Mouse (Mus musculus) embryo, embryonic 10 days (tissue): ENCODE data around the gene Klhl26.

Experiments
- DNase-seq: peaks from one replicate; pipeline ENCODE4 v3.0.0-alpha.2; 2015; ENCODE audit warnings: low spot score

Klhl26 gene

DNA sequence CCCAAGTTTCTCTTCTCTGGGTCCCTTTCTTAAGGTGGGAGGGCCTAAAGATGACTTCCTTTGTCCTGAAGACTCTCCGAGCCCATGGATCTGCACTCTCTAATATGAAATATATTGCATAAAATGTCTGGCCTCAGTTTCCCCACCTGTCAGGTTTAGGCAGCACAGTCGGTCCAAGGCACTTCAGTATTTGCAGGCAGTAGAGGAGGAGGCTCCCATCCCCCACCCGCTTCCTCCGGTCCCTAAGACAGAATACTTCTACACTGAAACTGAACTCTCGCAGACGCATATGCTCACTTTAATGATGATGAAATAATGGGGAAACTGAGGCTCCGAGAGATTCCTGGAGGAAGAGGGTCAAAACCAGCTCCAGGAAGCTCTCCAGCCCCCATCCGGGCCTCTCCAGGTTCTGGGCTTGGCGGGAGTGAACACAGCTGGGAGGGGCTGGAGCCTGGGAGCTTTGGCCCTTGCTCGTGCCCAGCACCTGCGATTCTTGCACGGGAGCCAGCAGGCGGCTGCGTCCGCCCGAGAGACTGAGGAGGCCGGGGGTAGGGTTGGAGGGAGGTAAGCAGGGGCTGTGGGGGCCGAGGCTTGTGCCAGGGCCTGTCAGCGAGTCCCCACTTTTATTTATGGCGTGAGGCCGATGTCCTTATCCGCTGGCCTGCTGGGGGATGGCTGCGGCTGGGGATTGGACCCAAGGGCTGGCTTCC is 25.2 kb upstream of the Klhl26 start:
- DNase-seq = no peak

DNA sequence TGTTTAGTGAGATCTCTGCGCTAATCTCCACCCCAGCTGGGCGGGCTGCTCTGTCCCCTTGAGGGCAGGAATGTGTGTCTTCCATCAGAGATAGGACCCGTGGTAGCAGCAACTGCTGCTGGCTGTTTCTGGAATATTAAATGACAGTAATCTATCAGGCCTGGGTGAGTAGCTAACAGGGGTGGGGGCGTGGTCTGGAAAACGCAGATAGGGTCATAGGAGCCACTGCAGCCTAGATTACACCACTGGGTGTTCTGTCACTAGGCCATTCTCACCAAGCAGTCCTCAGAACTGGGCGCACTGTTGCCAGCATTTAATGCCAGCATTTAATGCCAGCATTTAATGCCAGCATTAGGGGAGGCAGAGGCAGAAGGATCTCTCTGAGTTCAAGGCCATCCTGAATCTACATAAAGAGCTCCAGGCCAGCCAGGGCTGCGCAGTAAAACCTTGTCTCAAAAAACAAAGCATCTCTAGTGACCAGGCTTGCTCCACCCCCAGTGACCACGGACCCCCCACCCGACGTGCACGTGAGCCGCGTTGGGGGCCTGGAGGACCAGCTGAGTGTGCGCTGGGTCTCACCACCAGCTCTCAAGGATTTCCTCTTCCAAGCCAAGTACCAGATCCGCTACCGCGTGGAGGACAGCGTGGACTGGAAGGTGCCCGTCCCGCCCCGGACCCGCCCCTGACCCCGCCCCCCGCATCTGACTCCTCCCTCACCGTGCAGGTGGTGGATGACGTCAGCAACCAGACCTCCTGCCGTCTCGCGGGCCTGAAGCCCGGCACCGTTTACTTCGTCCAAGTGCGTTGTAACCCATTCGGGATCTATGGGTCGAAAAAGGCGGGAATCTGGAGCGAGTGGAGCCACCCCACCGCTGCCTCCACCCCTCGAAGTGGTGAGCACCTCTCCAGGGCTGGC is 23.9 kb upstream of the Klhl26 start:
- DNase-seq = no peak

DNA sequence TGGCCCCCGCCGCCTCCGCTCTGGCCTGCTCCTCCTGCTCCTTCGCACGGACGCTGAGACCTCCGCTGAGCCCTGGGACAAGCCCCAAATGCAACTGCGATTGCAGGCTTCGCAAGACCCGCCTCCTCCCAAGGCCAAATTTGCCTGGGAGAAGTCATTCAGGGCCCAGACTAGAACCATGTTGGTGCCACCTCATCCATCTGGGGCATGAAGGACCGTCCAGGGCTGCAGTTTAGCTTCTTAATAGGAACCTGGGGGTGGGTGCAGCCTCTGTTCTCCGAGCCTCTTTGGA is 18.9 kb upstream of the Klhl26 start:
- no peak for DNase-seq

DNA sequence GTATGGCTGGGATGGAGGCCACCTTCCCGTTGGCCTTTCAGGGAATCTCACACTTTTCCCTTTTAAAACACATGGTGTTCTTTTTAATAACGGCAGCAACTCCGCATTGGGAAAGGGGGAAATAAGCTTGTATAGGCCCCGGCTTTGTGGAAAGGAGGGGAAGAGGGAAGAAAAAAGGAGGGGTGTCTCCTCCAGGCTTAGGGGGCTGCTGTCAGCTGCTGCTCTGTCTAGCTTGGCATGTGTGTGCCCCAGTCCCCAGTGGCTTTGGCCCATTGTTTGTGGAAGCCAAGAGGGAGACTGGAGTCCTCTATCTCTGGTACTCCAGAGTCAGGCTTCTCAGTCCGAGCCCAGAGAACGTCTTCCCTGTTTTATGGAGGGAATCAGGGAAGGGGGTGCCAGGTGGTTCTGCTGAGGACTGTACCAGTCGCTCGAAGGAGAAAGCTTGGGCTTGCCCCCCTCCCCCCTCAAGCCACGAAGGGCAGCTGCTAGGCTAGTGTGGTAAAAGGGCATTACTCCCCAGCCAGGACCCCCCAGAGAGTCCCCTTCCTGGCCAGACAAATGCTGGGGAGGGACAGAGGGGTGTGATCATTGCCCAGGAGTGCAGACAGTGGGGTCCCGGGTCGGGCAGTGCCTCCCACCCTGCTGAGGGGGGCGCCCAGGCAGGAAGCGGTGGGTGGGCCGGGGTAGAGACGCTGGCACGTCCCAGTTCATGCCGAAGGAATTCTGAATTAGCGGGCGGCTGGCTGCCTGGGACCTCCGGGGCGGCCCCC is 18.4 kb upstream of the Klhl26 start:
- DNase-seq = no peak

DNA sequence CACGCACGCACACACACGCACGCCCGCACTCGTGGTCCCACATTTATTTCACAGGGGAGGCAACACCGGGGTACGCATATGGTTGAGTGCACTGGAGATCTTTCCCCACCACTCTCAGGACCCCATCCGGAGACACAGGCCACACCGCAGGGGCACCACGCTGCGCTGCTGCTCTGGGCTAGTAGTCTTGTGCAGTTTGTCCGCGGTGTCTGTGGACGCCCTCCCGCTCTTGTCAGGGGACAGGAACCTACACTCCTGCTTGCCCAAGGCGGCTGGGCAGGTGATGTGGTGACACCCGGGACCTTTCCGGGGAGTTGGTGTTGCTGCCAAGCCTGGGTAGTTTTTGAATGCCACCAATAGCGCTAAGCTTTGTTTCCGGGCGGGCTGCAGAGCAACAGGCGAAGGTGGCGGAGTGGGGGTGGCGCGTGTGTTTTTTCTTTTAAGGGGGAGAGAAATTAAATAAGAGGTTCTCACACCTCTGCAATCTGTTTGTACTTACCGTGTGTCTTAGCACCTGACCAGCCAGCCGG is 17.7 kb upstream of the Klhl26 start:
- no peak for DNase-seq

DNA sequence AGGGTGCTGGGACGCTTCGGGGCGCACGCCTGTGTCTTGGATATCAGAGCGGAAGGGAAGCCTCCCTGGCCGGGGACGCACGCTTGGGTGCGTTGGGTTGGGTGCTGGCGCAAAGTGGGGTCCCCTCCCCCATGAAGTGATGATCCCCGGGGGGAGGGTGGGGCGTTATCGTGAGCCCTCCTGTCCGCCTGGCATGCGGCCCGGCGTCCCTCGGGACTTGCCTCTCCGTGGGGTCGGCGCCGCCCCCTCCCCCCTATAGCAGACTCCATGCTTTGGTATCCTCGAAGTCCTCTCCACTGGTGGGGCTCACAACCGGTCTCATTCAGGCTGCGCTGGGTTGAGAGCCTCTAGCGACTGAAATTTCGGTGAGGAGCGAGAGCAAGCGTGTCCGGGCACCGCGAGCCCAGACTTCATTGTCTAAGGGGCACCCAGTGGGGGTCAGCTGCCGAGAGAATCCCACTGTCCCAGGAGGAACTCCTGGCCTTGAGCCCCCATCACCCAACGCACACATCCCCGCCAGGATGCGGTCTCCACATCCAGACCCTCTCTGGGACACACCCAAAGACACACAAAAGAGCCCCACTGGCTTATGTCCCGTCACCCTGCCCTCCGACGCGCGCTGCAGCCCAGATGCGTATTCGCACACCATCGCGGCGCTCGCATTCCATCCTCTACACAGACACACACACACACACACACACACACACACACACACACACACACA is 17.1 kb upstream of the Klhl26 start:
- no peak for DNase-seq

DNA sequence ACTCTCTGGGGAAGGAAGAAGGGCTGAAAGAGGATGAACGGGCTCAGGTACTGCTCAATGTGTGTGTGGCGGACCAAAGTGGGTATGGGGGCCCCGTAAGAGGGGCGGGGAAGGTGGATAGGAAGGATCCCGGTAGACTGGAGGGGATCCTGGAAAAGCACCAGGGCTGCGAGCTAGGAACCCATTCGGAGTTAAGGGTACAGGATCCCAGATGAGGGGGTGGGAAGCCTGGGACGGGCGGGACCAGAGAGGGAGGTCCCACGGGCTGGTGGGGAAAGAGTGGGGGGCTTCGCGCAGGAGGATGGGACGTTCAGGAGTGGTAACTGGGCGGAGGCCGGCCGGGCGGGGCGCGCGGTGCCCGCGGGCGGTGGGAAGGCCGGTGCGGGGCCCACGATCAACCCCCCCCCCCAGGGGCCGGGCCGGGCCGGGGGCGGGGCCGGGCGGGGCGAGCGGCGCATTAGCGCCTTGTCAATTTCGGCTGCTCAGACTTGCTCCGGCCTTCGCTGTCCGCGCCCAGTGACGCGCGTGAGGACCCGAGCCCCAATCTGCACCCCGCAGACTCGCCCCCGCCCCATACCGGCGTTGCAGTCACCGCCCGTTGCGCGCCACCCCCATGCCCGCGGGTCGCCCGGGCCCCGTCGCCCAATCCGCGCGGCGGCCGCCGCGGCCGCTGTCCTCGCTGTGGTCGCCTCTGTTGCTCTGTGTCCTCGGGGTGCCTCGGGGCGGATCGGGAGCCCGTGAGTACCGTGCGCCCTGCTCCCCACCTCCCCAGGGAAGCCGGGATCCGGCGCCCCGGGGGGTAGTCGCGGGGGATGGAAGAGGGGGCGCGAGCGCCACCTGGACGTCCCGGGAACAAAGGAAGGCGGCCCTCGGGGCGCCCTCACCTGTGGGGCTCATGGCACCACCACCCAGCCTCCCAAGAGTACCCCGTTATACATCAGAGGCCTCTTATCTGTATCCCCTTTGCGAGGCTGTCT is 16.2 kb upstream of the Klhl26 start, which contains the start of gene Crlf1:
Gene Crlf1, plus strand, starts transcription at position 495 of the 977 bp plus-strand sequence.
- no peak for DNase-seq

DNA sequence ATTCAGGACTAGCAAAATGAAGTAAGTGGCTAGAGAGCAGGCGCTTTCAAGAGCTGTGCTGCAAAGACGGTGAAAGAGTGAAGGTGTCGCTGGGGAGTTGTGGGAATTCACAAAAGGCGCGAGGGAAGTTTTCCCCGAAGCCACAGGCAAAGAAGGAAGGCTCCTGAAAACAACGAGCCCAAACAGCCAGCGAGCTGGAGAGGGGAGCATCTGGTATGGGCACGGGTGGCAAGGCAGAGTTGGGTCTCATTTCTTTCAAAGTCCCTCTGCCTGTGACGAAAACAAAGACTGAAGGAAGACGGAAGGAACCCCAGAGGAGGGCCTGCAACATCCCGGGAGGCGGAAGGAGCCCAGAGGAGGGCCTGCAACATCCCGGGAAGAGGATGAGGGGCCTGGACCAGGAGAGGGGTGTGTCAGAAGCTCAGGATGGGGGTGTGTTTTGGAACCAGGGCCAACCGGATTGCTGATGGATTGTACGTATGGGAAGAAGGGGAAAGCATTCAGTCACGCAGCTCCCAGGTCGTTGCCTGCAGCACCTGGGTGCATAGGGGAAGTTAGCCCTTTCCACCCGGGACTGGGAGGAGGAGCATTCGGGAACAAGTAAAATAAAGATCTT is 14.2 kb upstream of the Klhl26 start:
- DNase-seq = no peak

DNA sequence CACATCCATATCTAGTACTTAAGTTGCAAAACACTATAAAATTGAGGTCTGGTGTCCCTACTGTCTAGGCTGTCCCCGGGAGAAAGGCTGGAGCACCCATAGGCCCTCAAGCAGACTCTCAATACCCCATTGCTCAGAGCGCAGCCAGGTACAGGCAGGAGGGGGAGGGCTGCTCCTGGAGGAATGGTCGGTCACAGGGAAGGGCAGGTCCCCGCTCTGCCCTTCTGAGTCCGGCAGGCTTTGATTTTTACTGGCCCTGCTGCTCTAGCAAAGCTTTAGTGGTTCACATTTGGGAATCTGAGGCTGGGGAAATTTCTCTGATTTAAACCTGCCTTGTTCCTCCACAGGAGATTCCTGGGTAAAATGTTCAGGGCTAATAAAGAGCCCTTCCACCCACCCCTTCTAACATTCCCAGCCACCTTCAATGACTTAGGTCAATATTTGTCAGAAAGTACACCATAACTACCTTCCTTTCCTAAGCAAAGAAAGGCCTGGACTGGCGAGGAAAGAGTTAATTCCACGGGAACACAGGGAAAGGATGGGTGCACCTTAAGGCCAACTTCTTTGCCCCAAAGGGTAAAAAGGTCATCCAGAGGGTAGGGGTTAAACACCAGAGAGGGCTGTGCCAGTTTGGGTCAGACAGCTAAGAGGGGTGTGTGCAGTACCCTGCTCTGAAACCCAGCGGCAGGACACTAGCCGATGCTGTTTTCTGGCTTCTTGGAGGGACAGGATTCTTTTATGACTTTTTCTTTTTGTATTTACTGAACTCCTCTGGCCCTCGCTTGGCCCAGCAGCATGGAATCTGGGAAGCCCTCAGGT is 13.5 kb upstream of the Klhl26 start:
- no peak for DNase-seq

DNA sequence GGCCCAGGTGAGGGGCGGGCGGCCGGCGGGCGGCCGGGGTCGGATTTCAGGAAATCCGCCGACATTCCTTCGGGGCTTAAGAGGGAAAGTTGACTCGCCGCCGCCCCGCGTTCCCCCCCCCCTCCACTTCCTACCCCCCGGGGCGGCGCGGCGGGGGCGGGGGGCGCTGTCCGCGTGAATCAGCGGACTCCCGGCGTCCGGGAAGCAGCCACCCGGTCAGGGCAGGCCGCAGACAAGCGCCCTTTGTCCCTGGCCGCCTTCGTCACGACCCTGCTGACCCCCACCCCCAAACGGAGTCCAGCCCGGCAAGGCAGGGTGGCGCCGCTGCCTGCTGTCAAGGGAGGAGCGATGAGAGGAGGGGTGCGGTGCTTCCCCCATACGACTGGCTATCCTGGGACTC is 12.8 kb upstream of the Klhl26 start:
- peak; percentile 58 for DNase-seq

DNA sequence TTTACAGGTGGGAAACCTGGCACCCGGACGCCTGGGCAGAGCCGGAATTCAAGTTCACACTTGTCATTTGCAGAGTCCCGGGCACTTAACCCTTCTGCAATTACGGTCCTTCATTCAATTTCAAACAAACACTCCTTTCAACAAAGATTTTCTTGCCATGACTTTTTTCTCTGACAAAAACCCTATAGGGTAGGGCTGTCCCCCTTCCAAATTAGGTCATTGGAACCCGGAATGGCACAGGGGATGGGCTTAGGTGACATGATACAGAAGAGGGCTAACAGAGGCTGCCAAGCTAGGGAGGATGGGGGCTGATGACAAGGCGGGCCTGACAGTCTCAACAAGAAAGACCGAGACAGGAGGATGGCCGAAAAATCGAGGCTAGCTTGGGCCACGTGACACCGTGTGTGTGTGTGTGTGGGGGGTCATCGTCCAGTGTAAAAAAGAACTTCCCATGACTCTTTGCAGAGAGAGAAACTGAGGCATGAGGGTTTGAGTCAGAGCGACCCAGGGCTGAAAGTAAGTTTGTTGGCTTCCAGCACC is 12.2 kb upstream of the Klhl26 start:
- DNase-seq = peak; percentile 60

DNA sequence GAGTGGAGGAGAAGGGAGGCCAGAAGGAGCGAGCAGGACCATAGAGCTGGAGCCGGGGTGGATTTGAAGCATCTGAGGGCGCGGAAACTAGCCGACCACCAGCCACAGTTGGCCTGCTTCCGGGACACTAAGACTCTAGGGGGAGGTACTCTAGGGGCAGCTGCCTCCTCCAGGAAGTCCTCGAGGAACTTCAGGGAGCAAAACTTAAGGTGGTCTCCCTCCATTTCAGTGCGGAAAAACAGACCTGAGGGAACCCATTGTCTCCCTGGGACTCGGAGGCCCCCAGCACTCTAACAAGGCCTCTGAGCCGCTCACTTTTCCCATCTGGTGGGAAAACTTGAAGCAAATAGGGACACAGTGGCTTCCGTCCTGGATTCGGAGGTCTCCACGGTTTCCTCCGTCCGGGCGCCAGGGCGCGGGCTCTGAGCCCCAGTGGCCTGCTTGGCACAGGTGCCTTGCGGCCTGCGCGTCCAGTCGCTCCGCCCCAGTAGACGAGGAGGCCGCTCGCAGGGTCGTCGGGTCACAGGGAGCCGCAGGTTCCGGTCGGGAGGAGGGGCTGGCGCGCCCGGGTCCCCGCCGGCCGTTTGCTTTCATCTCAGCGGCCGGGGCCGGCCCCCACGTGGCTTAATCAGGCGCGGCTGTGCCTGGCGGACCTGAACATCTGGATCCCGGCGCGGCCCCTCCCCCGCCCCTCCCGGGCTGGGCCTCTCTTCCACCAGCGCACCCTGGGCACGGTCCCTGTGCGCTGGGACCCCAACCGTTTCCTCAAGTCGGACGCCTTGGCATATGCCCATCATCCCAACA is 11.4 kb upstream of the Klhl26 start:
- peak; percentile 82 for DNase-seq

DNA sequence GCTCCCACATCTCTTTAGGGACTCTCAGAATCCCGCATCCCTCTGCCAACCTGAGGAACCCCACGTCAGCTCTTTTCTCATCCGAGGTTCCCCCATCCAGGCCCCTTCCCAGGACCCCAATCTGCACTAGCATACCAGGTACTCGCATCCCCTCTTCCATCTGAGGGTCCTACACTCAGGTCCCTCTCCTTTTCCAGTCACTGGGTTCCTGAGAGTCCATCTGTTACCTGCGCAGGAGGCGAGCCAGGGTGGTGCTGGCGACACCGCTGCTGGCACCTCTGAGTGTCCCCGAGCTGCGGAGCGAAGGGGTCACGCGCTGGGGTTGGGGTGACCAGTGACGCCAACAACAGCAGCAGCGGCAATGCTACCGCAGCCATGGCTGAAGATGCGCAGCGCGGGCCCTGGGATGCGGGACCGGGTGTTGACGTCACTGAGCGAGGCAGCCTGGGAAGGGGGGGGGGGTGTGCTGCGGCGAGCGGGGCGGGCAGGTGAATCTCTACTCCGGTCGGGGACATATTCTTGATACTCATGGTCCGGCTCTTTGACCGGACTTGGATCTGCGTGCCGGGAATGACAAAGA is 10.3 kb upstream of the Klhl26 start, which contains the start of gene Tmem59l:
Gene Tmem59l, minus strand, starts transcription at position 418 of the 580 bp plus-strand sequence.
- DNase-seq = no peak

DNA sequence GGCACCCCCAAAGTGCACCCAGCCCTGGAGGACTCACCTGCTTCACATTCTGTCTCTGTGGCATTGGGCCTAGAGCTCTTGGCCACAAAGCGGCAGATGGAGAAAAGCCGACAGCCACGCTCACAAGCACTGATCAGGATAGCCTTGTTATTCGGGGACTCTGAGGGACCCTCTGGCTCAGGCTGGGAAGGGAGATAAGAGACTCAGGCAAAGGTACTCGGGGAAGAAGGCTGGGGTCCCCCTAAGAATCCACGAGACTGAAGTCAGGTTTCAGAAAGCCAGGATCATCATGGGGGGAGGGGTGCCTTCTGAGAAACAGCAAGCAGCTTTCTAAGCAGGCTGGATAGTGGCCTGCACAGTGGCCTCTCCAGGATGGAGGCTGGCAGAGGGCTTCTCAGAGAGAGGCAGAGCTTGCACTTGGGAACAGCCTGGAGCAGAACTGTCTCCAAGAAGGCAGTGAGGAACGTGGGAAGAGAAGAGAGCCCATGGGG is 9.5 kb upstream of the Klhl26 start:
- DNase-seq = no peak

DNA sequence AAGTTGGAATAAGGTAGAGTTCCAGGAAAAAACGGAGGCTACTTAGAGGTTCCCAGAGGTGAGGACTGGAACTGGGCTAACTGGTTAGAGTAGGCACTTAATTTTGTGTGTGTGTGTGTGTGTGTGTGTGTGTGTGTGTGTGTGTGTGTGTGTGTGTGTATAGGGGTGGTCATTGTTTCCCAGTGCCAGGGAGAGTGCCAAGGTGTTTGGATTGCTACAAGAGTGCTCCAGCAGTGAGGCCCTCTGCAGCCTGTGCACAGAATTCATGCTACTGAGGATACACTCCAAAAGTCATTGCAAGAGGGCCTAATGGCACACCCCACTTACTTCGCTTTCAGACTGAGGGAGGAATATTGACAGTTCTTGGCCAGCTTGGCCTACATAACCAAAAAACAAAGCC is 6.2 kb upstream of the Klhl26 start:
- no peak for DNase-seq

DNA sequence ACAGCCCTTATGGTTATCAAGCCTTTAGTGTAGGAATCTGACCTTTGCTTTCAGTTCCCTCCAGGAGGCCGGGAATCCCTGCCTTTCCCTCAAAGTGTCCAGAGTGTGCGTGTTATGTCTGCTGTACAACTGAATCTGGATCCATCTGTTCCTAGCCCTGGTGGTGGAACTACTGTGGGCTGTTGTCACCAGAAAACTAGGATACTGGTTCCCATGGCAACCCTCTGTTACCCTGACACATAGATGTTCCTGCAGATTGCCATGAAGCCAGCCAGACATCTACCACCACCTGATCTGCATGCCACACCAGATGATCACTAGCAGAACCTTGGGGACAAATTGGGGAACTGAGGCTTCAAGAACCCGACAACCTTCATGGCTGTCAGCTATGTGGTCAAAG is 5.1 kb upstream of the Klhl26 start:
- no peak for DNase-seq

DNA sequence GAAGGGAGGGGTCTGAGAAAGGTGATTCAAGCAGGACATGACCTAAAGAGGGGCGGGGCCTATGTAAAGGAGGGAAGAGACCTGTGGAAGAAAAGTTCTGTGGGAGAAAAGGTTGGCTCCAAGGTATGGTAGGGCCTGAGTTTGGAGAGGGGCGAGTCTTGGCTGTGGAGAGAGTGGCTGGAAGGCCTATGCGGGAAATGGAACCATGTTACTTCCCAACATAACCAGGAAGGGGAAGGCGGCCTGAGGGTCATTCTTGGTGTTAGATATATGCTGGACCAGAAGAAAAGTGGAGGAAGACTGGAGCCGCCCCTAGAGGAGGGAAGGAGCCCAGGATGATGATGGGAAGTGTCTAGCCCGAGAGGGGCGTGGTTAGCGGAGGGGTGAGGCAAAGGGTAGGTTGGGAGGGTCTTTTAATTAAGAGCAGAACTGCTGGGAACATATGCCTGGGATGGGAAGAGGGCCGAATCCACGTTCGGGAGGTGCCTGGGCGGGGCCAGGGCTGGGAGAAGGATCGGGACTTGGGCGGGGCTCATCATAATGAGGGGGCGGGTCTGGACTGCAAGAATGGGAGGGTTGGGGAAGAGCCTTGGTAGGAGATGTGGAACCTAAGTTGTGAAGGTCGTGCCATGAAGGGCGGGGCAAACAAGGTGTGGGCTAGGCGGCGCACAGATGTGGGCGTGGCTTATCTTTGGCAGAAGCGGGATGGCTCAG is 658 bp upstream of the Klhl26 start:
- peak; percentile 67 for DNase-seq
